Mouse (Mus musculus) thymus, adult 2 months (tissue): ENCODE measurements around the gene Fzd7.

Experiments used
- CTCF ChIP-seq: fragments of 200-500 bp; IDR thresholded peaks from 2 replicates; pipeline ENCODE4 v1.5.1; 2012; ENCODE audit warnings: mild to moderate bottlenecking, control low read depth, low read length, moderate library complexity, borderline replicate concordance; ENCODE audit not compliant: control insufficient read depth, poor library complexity, insufficient read depth; ENCODE audit errors: extremely low read depth
- POLR2A ChIP-seq: fragments of 200-500 bp; IDR thresholded peaks from 2 replicates; pipeline ENCODE4 v1.6.1; 2012; ENCODE audit warnings: mild to moderate bottlenecking, low read length, control low read depth, moderate library complexity; ENCODE audit not compliant: control insufficient read depth, poor library complexity, insufficient read depth; ENCODE audit errors: extremely low read depth

DNA sequence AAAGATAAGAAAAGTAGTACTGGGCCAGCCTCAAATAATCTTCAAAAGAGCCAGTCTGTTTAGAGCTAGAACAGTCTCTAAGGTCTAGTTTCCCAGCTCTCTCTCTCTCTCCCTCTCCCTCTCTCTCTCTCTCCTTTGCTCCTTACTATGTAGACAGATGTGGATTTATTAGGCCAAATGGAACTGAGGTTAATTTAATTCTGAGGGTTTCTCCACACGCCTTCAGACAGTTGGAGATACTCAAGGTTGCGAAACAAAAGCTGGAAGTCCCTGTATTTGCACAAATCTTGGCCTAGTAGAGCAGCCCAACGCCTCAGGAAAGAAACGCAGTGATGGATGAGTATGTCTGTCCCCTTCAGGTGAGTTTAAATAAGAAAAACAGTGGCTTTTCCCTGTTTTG lies 24.4 kb upstream of the Fzd7 start:
- TF ChIP-seq CTCF = no peak
- no peak for TF ChIP-seq POLR2A
